Mouse (Mus musculus) spleen, postnatal 10 days (tissue): ENCODE results near the gene Adamts8.

Source experiments
- DNase-seq, 2 experiments: peaks; one replicate each; pipeline ENCODE4 v3.0.0; 2021 to 2022; ENCODE audit warnings: low spot score in 2 of 2

The Adamts8 gene

GRCm38 (mm10) chr9:30922197-30922894, 20.0 kb upstream of the Adamts8 start, which contains the start of gene Adamts15:
Adamts15 (minus strand) TSS chr9:30922452.
- no peak for DNase-seq

DNA sequence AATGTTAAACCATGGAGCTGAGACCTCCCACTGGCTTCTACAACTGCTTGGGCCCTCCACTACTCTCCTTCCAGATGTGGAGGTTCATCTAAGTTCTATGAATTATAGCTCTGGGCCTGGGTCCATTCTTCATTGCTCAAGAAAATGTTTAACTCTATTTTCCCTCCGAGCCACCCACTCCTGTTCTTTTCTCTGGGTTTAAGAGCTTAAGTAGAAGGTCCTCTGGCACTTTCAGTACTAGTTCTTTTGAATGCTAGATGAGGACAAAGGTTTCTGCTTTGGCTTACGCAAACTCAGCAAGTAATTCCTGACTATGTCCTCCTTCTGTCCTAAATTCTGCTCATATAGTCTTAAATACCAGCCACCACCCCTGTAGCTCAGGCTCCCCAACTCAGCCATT, 13.6 kb upstream of the Adamts8 start:
- DNase-seq, result no peak

DNA sequence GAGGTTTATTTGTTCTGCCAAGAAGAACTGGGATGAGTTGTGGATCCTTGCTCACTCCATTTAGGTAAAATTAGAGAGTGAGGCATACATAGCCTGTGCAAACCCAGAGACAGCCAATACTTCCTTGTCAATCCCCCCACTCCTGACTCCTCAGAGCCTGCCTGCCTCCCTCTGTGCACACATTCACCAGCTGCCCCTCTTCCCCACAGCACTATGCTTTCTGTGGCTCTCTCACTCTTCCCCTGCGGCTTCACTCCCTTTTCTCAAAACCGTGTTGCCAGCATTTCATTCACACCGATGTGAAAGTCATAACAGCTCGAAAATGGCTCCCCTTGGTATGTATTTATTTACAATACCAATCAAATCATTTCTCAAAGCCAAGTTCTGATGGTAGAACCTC, 10.0 kb upstream of the Adamts8 start:
- no peak for DNase-seq

- DNase-seq, result no peak
Measured at GRCm38 (mm10) chr9:30934827-30935226, 7.5 kb upstream of the Adamts8 start.

GRCm38 (mm10) chr9:30936674-30937438, 5.5 kb upstream of the Adamts8 start:
- peak in 1 of 2 experiments; percentile 37 for DNase-seq

GRCm38 (mm10) chr9:30940328-30940727, 2.0 kb upstream of the Adamts8 start:
- DNase-seq, result peak; percentile 36 to 67

DNA sequence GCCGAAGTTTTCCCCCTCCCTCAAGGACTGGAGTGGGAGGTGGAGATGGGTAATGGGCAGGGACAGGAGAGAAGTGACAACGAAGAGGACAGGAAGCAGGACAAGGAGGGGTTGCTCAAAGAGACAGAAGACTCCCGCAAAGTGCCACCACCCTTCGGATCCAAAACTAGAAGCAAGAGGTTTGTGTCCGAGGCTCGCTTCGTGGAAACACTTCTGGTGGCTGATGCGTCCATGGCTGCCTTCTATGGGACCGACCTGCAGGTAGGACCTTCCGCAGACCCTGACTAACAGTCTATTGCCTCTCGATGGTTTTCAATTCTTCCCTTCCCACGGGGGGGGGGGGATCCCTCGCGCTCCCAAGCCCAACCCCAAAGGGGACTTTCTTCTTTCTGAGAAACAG, 979 bp downstream of the Adamts8 start:
- DNase-seq, result no peak

DNA sequence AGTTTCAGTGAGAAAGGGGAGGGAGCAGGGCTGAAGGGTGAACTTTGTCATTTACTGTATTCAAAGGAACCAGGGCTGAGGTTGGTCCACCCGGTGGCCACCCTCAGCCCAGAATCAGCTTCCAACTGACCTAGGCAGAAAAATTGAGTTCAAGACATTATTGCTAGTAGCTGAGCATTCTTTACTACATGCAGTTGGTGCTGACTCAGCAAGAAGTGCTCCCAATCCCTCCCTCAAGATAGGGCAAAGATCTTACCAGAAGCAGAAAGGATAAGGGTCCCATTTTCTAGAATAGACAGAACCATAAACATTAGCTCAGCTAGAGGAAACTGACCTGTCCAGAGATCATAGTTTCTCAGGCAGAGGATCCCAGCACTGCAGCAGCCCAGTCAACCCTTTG, 1.9 kb downstream of the Adamts8 start:
- DNase-seq, result no peak

DNA sequence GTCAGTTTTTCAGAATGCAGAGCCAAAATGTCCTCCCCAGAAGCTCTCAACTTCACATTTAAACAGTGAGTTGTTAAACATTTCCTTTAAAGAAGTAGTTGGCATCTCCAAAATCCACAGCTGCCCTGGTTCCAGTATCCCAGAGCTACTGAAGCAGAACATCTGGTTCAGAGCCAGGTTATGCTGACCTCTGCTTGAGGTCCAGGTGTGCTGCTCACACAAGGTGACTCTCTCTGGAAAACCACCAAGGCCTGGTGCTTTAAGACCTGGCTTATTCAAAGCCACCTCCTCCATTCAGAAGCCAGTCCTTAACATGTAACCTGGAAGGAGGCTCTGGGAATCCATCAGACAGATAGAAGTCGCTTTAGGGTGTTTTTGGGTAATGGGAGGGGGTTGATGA, 2.9 kb downstream of the Adamts8 start:
- DNase-seq, result no peak

DNA sequence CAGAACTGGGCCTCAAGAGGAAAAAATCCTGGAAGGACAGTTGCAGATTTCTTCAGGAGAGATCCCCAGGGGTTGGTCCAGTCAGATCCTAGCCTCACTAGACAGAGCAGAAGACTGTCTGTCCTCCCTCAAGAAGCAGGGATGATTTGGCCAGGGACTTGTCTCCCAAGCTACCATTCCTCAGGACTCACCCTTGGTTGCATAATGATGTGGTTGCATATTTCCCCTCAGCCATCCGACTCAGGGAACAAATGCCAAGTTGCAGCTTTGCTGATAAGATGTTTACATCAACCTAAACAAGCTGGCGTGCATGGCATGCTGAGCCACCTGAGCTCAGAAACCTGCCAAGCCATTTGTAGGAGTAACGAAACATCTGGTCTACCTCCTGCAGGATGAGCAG, 7.1 kb downstream of the Adamts8 start:
- no peak for DNase-seq

GRCm38 (mm10) chr9:30949971-30950370, 7.6 kb downstream of the Adamts8 start:
- DNase-seq, result no peak

GRCm38 (mm10) chr9:30950592-30950991, 8.2 kb downstream of the Adamts8 start:
- no peak for DNase-seq

- no peak for DNase-seq
Measured at GRCm38 (mm10) chr9:30951461-30951860, 9.1 kb downstream of the Adamts8 start.

DNA sequence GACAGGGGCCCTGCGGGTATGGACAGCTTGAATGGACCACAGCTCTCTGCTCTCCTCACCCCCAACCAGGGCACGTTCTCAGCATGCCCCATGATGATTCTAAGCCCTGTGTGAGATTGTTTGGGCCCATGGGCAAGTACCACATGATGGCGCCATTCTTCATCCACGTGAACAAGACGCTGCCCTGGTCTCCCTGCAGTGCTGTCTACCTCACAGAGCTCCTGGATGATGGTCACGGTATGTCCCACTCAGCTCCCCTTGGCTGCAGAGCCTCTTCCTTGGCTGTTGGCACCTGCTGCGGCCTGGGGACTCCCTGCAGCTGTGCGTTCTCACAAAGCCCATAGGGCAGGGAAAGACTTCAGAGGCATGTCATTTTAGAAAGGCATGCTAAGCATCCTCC, 10.9 kb downstream of the Adamts8 start:
- DNase-seq, result no peak

GRCm38 (mm10) chr9:30955246-30955645, 12.9 kb downstream of the Adamts8 start:
- DNase-seq, result no peak

GRCm38 (mm10) chr9:30963780-30964179, 21.4 kb downstream of the Adamts8 start:
- no peak for DNase-seq

GRCm38 (mm10) chr9:30964685-30965084, 22.3 kb downstream of the Adamts8 start:
- DNase-seq, result no peak

GRCm38 (mm10) chr9:30966881-30967280, 24.5 kb downstream of the Adamts8 start:
- no peak for DNase-seq

GRCm38 (mm10) chr9:30968130-30968529, 25.8 kb downstream of the Adamts8 start:
- DNase-seq, result no peak

GRCm38 (mm10) chr9:30970001-30970400, 27.6 kb downstream of the Adamts8 start:
- DNase-seq, result no peak

DNA sequence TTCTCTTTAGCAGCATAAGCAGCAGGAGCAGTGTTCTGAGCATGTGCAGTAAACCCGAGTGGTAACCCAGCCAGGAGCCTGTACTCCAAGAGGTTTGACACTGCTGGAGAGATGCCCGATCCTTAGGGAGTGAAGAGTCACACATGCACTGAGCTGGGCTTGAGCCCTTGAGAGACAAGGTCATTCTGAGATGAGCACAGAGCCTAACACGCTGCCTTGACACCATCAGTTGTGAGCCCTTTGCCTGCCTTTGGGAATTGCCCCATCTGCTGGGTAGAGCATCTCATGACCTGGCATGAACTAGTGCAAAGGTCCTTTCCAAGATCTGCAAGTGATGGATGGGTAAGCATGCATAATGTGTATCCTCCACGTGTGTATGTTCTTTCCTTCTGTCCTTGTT, 29.6 kb downstream of the Adamts8 start:
- DNase-seq, result no peak

DNA sequence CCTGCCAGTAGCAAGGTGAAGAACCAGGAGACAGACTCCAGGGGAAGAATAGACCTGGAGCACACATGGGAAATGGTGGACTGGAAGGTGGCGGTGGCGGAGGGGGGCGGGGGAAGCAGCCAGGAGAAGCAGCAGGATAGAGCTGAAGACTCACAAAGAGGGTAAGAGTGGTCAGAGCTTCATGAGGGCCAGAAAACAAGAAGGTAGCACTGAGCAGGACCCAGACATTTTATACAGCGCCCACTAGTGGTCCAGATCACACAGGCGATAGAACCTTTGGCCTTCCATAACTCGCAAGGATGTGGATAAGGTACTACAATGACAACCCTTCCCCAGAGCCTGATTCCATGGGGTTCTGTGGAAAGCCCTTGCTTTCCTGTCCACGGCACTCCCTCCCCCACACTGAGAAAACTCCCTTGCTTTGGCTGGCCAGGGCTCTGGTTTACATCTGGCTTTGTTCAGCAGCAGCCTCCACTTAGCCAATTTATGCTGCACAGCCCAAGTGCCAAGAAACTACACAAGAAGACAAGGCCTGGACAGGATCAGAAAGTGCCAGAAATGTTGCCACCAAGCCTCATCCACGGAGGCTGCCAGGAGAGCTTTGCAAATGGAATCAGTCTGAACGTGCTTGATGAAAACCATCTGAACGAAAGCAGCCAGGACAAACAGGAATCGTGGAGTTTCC, 34.1 kb downstream of the Adamts8 start:
- no peak for DNase-seq

DNA sequence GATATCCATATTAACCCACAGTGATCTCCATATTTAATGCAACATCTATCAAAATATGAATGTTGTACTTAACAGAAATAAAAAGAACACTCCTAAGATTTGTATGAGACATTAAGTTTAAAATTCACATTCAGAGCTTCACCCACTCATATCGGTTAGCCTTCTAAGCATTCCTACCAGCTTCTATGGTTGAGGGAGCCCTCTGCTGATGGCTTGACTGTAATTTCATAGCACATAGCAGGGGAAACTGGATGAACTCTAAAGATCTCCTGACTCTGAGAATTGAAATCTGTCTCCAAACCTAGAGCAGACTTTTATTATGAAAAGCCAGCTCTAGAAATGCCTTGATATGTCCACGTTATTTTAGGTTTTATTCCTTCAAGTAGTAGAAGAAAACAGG, 38.1 kb downstream of the Adamts8 start:
- DNase-seq, result no peak
